Mouse (Mus musculus) lung, embryonic 15.5 days (tissue): ENCODE measurements around the gene Hat1. TPM values are rescaled to one million over a fixed set of nuclear protein-coding genes. Genes with fewer than 3 reads are reported as not detected.

Experiments used
- ATAC-seq: fragments of 200-750 bp; cut with Nextera tagmentation; 2 replicates; pipeline ENCODE4 v1.8.0; 2017; ENCODE audit warnings: moderate number of reproducible peaks, borderline replicate concordance; ENCODE audit not compliant: low FRiP score, low TSS enrichment; ENCODE audit errors: extremely low read depth
- H3K27ac ChIP-seq: fragments of 300-500 bp; sonication (generic); 2 replicates; pipeline ENCODE4 v1.5.1; 2015; ENCODE audit warnings: moderate library complexity, mild to moderate bottlenecking, inconsistent platforms
- H3K27me3 ChIP-seq: fragments of 300-500 bp; sonication (generic); 2 replicates; pipeline ENCODE4 v1.6.1; 2015; ENCODE audit warnings: inconsistent platforms
- H3K36me3 ChIP-seq: fragments of 300-500 bp; sonication (generic); 2 replicates; pipeline ENCODE4 v1.6.1; 2015; ENCODE audit warnings: inconsistent platforms
- H3K4me1 ChIP-seq: fragments of 300-500 bp; sonication (generic); 2 replicates; pipeline ENCODE4 v1.6.1; 2015; ENCODE audit warnings: inconsistent platforms
- H3K4me2 ChIP-seq: fragments of 300-500 bp; sonication (generic); 2 replicates; pipeline ENCODE4 v1.6.1; 2015; ENCODE audit warnings: inconsistent platforms, mild to moderate bottlenecking, moderate library complexity
- H3K4me3 ChIP-seq: fragments of 300-500 bp; sonication (generic); 2 replicates; pipeline ENCODE4 v1.5.1; 2015; ENCODE audit warnings: mild to moderate bottlenecking, inconsistent platforms
- H3K9ac ChIP-seq: fragments of 300-500 bp; sonication (generic); 2 replicates; pipeline ENCODE4 v1.6.1; 2015; ENCODE audit warnings: inconsistent platforms
- H3K9me3 ChIP-seq: fragments of 300-500 bp; sonication (generic); 2 replicates; pipeline ENCODE4 v1.6.1; 2016; ENCODE audit warnings: inconsistent platforms
- WGBS: fragments of 180-500 bp; shearing (Covaris S2); methylation state at CpG from one replicate; pipeline ENCODE4 v1.1.7; 2015; 5-methylcytosine and 5-hydroxymethylcytosine counted together
- polyA plus RNA-seq: library from polyadenylated mRNA; unstranded; fragments of >200 nt; fragmentation: Nextera tagmentation; extraction: Ambion mirVana; gene quantifications from 2 replicates; pipeline ENCODE4 v1.2.1, GENCODE M21; 2015

The Hat1 gene
- polyA plus RNA-seq, 1 experiment from 2014 or later, result 150 TPM

DNA sequence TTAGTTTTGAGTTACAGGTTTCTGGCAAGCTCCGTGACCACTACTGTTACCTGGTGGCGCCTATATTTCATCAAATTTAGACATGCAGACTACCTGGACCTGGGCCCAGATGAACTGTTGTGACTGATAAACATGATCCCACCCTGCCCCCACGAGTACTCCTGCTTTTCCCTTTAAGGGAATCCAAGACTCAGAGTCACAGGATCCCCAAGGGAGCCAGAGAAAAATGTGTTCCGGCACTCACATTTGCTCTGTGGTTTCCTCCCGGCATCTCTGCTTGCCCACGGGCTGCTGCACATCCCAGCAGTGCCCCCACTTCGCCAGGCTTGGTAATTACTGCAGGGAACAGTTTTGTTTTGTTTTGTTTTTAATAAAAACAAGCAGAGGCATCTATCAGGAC lies 85.6 kb downstream of the Hat1 start:
- H3K27ac ChIP-seq, result no peak overlapping the region
- H3K4me2 ChIP-seq, result no peak overlapping the region
- H3K27me3 ChIP-seq, result no peaks in the 10 kb centered on the region
- WGBS, result 48% methylated on average over 7 of the region's 7 CpGs
- no peak for ATAC-seq
- no peaks in the 10 kb centered on the region for H3K9me3 ChIP-seq
- H3K36me3 ChIP-seq, result no peaks in the 10 kb centered on the region
- no peaks in the 10 kb centered on the region for H3K4me1 ChIP-seq
- no peak overlapping the region for H3K9ac ChIP-seq
- no peak overlapping the region for H3K4me3 ChIP-seq

DNA sequence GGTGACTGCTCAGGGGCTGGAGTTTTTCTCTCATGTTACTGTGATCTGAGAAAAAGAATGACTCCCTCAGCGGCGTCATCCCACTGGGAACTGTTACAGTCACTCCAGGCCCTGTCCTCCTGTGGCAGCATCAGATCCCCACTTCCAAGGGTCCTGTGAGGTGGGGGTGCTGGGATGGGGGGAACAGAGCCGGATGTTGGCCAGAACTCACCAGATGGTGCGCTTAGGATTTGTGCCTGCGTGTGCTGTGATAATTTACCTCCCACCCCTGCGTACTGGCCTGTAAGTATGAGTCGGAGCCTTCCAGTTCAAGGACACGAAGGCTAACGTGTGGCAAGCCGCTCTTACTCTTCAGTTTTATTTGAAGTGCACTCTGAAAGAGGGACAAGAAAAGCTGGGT lies 86.6 kb downstream of the Hat1 start:
- 61% methylated on average over 10 of the region's 10 CpGs for WGBS
- no peaks in the 10 kb centered on the region for H3K36me3 ChIP-seq
- H3K4me1 ChIP-seq, result 0 out of 2 replicates have a peak, but pooled peaks cover 4% of the 10 kb centered on the region
- no peak overlapping the region for H3K4me3 ChIP-seq
- H3K4me2 ChIP-seq, result no peak overlapping the region
- no peak overlapping the region for H3K27ac ChIP-seq
- H3K9ac ChIP-seq, result no peak overlapping the region
- no peaks in the 10 kb centered on the region for H3K27me3 ChIP-seq
- H3K9me3 ChIP-seq, result no peaks in the 10 kb centered on the region
- ATAC-seq, result no peak

- 79% methylated on average over 4 of the region's 4 CpGs for WGBS
- H3K4me1 ChIP-seq, result 0 out of 2 replicates have a peak, but pooled peaks cover 4% of the 10 kb centered on the region
- no peaks in the 10 kb centered on the region for H3K27me3 ChIP-seq
- H3K9ac ChIP-seq, result no peak overlapping the region
- H3K27ac ChIP-seq, result no peak overlapping the region
- H3K9me3 ChIP-seq, result no peaks in the 10 kb centered on the region
- no peak overlapping the region for H3K4me2 ChIP-seq
- no peak overlapping the region for H3K4me3 ChIP-seq
- ATAC-seq, result no peak
- no peaks in the 10 kb centered on the region for H3K36me3 ChIP-seq
These were observed 87.0 kb downstream of the Hat1 start for GRCm38 (mm10) chr2:71475760-71476159.

- Histone ChIP-seq H3K4me3 (no peak overlapping the region), H3K36me3 (no peaks in the 10 kb centered on the region), H3K4me1 (0 out of 2 replicates have a peak, but pooled peaks cover 4% of the 10 kb centered on the region), H3K9ac (no peak overlapping the region), H3K4me2 (no peak overlapping the region), H3K9me3 (no peaks in the 10 kb centered on the region), H3K27ac (no peak overlapping the region), H3K27me3 (no peaks in the 10 kb centered on the region)
- ATAC-seq, result no peak
These were observed 89.0 kb downstream of the Hat1 start for GRCm38 (mm10) chr2:71477787-71478186.

- 13% methylated on average over 7 of the region's 7 CpGs for WGBS
- no peaks in the 10 kb centered on the region for H3K9me3 ChIP-seq
- H3K36me3 ChIP-seq, result no peaks in the 10 kb centered on the region
- 0 out of 2 replicates have a peak, but pooled peaks cover 4% of the 10 kb centered on the region for H3K4me1 ChIP-seq
- H3K27ac ChIP-seq, result no peak overlapping the region
- no peak overlapping the region for H3K4me3 ChIP-seq
- no peak overlapping the region for H3K4me2 ChIP-seq
- no peaks in the 10 kb centered on the region for H3K27me3 ChIP-seq
- no peak for ATAC-seq
- H3K9ac ChIP-seq, result no peak overlapping the region
These were observed 91.2 kb downstream of the Hat1 start for GRCm38 (mm10) chr2:71479917-71480316.

GRCm38 (mm10) chr2:71481825-71482224 lies 93.1 kb downstream of the Hat1 start:
- Histone ChIP-seq H3K4me3 (no peak overlapping the region), H3K36me3 (no peaks in the 10 kb centered on the region), H3K4me2 (no peak overlapping the region), H3K27me3 (no peaks in the 10 kb centered on the region), H3K4me1 (0 out of 2 replicates have a peak, but pooled peaks cover 4% of the 10 kb centered on the region), H3K27ac (no peak overlapping the region), H3K9me3 (no peaks in the 10 kb centered on the region), H3K9ac (no peak overlapping the region)
- 72% methylated on average over 6 of the region's 6 CpGs for WGBS
- no peak for ATAC-seq

GRCm38 (mm10) chr2:71483046-71483716 lies 94.4 kb downstream of the Hat1 start:
- no peak overlapping the region for H3K9ac ChIP-seq
- H3K4me3 ChIP-seq, result no peak overlapping the region
- H3K36me3 ChIP-seq, result no peaks in the 10 kb centered on the region
- H3K9me3 ChIP-seq, result no peaks in the 10 kb centered on the region
- no peak overlapping the region for H3K27ac ChIP-seq
- 0 out of 2 replicates have a peak, but pooled peaks cover 4% of the 10 kb centered on the region for H3K4me1 ChIP-seq
- H3K27me3 ChIP-seq, result no peaks in the 10 kb centered on the region
- WGBS, result 67% methylated on average over 10 of the region's 10 CpGs
- no peak for ATAC-seq
- no peak overlapping the region for H3K4me2 ChIP-seq

GRCm38 (mm10) chr2:71483717-71484066 lies 94.9 kb downstream of the Hat1 start:
- H3K4me3 ChIP-seq, result no peak overlapping the region
- H3K4me2 ChIP-seq, result no peak overlapping the region
- H3K9me3 ChIP-seq, result no peaks in the 10 kb centered on the region
- no peaks in the 10 kb centered on the region for H3K36me3 ChIP-seq
- H3K4me1 ChIP-seq, result 0 out of 2 replicates have a peak, but pooled peaks cover 4% of the 10 kb centered on the region
- H3K27ac ChIP-seq, result no peak overlapping the region
- H3K27me3 ChIP-seq, result no peaks in the 10 kb centered on the region
- no peak for ATAC-seq
- no peak overlapping the region for H3K9ac ChIP-seq
- WGBS, result 62% methylated on average over 5 of the region's 5 CpGs

Other genes with a start within 250 kb of the Hat1 start
- gene Dync1i2, start 177.3 kb upstream of the Hat1 start, polyA plus RNA-seq, result 90.3 and 99.6 TPM in 2 replicates
- gene Slc25a12, start 21.2 kb upstream of the Hat1 start, polyA plus RNA-seq, result 31.5 and 35.4 TPM in 2 replicates
- 33.1 and 34.5 TPM in 2 replicates for gene Metap1d, start 64.3 kb downstream of the Hat1 start, polyA plus RNA-seq
- 0.30 and 0.46 TPM in 2 replicates for gene Dlx1, start 139.2 kb downstream of the Hat1 start, polyA plus RNA-seq
- 0.15 and 0.16 TPM in 2 replicates for gene Dlx2, start 157.8 kb downstream of the Hat1 start, polyA plus RNA-seq